In the genomic region with DNA sequence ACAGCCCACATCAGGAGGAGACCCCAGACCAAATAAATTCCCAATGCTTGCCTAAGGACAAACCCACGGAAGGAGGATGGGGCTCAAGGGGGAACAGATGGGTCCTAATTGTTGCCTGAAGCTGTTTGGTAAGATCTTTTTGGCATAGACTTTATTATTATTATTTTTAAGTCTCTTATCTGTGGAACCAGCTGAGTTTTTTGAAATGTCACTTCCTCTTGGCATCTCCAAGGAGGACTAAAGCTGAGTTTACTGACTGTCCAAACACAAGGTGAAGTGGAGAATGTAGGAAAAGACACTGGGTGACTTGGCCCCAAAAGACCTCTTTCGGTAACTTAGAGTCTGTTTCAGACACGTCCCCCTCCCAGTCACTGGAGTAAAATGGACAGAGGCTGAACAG, we compare ENCODE assay signal across 18 mouse cellular contexts. TPM values are rescaled to one million over a fixed set of nuclear protein-coding genes. Genes with fewer than 3 reads are reported as not detected.
A peak's percentile ranks its signal among the peaks of the same experiment; 100 is the strongest.
DNase-seq lines count a peak whose midpoint lies in the region; TF ChIP-seq lines count a peak whose summit lies in the region.
"Had no signal": no experiment of that assay in that cellular context is flagged by ENCODE, and none has a peak within 500 bp of the region (broad histone marks: within the 10 kb centered on the region; RNA-seq: fewer than 3 reads in every experiment).

No protein-coding gene starts in this region.

- no peak for DNase-seq in gastrocnemius, adult 2 months
- no peak for DNase-seq in gastrocnemius, adult 18-20 months (ENCODE audit: low spot score)
- peak; percentile 59 for DNase-seq in kidney, adult 9 months
- DNase-seq in kidney, postnatal 25 days = no peak
- DNase-seq in 416B (ENCODE audit: low read depth) = peak; percentile 38
- DNase-seq in cerebellum, postnatal 10 days = no peak
- DNase-seq in right cerebral cortex, adult 18-20 months = no peak
- DNase-seq: adrenal gland, adult 8-10 months; adrenal gland, postnatal 36 days; cerebellum, adult 11 months; cerebellum, adult 8-10 months; cerebellum, postnatal 36 days; gastrocnemius, postnatal 14 days; heart, postnatal 14 days had no signal

- H3K4me1 ChIP-seq in brown adipose tissue, adult 24 weeks (ENCODE audit: control insufficient read depth, insufficient read depth, insufficient read length, low read length) = peaks cover 30% of the 10 kb centered on the region

- no peak for TF ChIP-seq CTCF in gastrocnemius, adult 2 months (IDR thresholded peaks at IDR 0.05)

- no peak overlapping the region for H3K4me3 ChIP-seq in gastrocnemius, adult 2 months
- no peak overlapping the region for H3K4me3 ChIP-seq in brown adipose tissue, adult 24 weeks (ENCODE audit: insufficient read depth, low read depth, low read length)
- H3K4me3 ChIP-seq: embryonic facial prominence, embryonic 13.5 days; hindbrain, embryonic 13.5 days; intestine, embryonic 15.5 days had no signal

- H3K27ac ChIP-seq in gastrocnemius, adult 2 months = peak overlapping the region; percentile 91
- H3K27ac ChIP-seq in brown adipose tissue, adult 24 weeks (replicated peaks; ENCODE audit: low read depth, low read length) = peak overlapping the region; percentile 97
- H3K27ac ChIP-seq: embryonic facial prominence, embryonic 13.5 days; hindbrain, embryonic 13.5 days; intestine, embryonic 15.5 days had no signal

- intact Hi-C loops in gastrocnemius, adult 2 months (cut with DNase I) = no loop called here

RNA-seq across cellular contexts. Expression of gene Plpp1, which starts 34.9 kb away (rescaled TPM):
- total RNA-seq in gastrocnemius, adult 2 months (2021) = 10 to 100 TPM; 35.6 to 49.4 TPM
- total RNA-seq in gastrocnemius, adult 18-20 months (2021) = 10 to 100 TPM; 34.2 to 53.9 TPM
- polyA plus RNA-seq in brown adipose tissue, adult 24 weeks (2012; ENCODE audit: insufficient read depth, insufficient read length, missing spikeins) = 10.1 and 15.5 TPM in 2 replicates

Comparison
In these comparisons a context has a peak if more than half of its experiments do, and no peak if none do; other contexts are left out.
1. DNase-seq: peak in kidney, adult 9 months (single experiment) and 416B (single experiment); none in gastrocnemius, adult 2 months (single experiment), gastrocnemius, adult 18-20 months (single experiment), kidney, postnatal 25 days (0 of 2), cerebellum, postnatal 10 days (0 of 2) and right cerebral cortex, adult 18-20 months (single experiment).